ENCODE assay signal across 8 mouse cellular contexts in the genomic region with DNA sequence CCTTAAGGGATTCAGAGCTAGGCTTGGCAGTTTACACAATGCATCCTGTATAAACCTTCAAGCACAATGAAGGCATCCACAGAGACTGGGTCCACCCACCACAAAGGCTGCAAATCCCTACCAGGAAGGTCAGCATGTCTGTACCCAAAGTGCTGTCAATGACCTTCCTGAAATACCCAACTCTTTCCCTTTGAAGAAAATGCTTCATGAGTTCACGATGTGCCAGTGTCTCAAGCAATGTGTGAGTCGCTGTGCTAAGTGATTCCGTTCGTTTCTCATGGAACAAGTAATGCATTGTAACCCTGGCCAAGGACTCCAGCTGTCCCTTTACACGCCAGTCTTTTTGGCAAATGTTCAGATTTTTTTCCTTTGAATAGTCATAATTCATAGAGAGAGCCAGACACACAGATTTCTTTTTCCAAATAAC.
A peak's percentile ranks its signal among the peaks of the same experiment; 100 is the strongest.
DNase-seq lines count a peak whose midpoint lies in the region; ATAC-seq lines count a peak whose summit lies in the region.

No protein-coding gene starts in this region.

- no peak overlapping the region for H3K9ac ChIP-seq in neural tube, embryonic 13.5 days
- no peak overlapping the region for H3K9ac ChIP-seq in lung, embryonic 15.5 days

- H3K36me3 ChIP-seq in neural tube, embryonic 13.5 days = no peaks in the 10 kb centered on the region
- no peaks in the 10 kb centered on the region for H3K36me3 ChIP-seq in lung, embryonic 15.5 days

- WGBS in neural tube, embryonic 13.5 days = 47% methylated on average over 5 of the region's 5 CpGs
- WGBS in lung, embryonic 15.5 days = 11% methylated on average over 5 of the region's 5 CpGs

- no peak overlapping the region for H3K4me2 ChIP-seq in neural tube, embryonic 13.5 days
- peak overlapping the region; percentile 20 for H3K4me2 ChIP-seq in lung, embryonic 15.5 days

- no peak overlapping the region; the same call in 1 of the 2 replicates for H3K27ac ChIP-seq in neural tube, embryonic 13.5 days (replicated peaks)
- H3K27ac ChIP-seq in lung, embryonic 15.5 days = peak overlapping the region; percentile 65

- no peak overlapping the region for H3K4me3 ChIP-seq in neural tube, embryonic 13.5 days
- no peak overlapping the region for H3K4me3 ChIP-seq in lung, embryonic 15.5 days

- DNase-seq in adrenal gland, adult 2 months = peak; percentile 26
- no peak for DNase-seq in adrenal gland, postnatal 4 days (ENCODE audit: low spot score in 2 of 2)
- DNase-seq in neural tube, embryonic 10.5 days (ENCODE audit: extremely low spot score, low spot score) = no peak
- peak; percentile 64 for DNase-seq in heart, adult 8-10 months (ENCODE audit: low spot score)
- no peak for DNase-seq in thymus, postnatal 25 days
- no peak for DNase-seq in kidney, adult 8-10 months

- no peaks in the 10 kb centered on the region for H3K9me3 ChIP-seq in neural tube, embryonic 13.5 days
- H3K9me3 ChIP-seq in lung, embryonic 15.5 days = no peaks in the 10 kb centered on the region

- ATAC-seq in neural tube, embryonic 13.5 days (ENCODE audit: low read depth) = peak; percentile 32; the same call in 1 of the 2 replicates
- peak; percentile 90 for ATAC-seq in lung, embryonic 15.5 days (ENCODE audit: borderline replicate concordance, extremely low read depth, low FRiP score, low TSS enrichment)

- 0 out of 2 replicates have a peak, but pooled peaks cover 4% of the 10 kb centered on the region for H3K4me1 ChIP-seq in neural tube, embryonic 13.5 days (replicated peaks)
- H3K4me1 ChIP-seq in lung, embryonic 15.5 days = peaks cover 14% of the 10 kb centered on the region

- no peaks in the 10 kb centered on the region for H3K27me3 ChIP-seq in neural tube, embryonic 13.5 days
- H3K27me3 ChIP-seq in lung, embryonic 15.5 days = no peaks in the 10 kb centered on the region

Comparison
In these comparisons a context has a peak if more than half of its experiments do, and no peak if none do; other contexts are left out.
1. DNase-seq: peak in adrenal gland, adult 2 months (single experiment) and heart, adult 8-10 months (single experiment); none in adrenal gland, postnatal 4 days (0 of 2), neural tube, embryonic 10.5 days (single experiment), thymus, postnatal 25 days (single experiment) and kidney, adult 8-10 months (0 of 2).